Comparison of ENCODE assay signal across 20 mouse cellular contexts in the genomic region with DNA sequence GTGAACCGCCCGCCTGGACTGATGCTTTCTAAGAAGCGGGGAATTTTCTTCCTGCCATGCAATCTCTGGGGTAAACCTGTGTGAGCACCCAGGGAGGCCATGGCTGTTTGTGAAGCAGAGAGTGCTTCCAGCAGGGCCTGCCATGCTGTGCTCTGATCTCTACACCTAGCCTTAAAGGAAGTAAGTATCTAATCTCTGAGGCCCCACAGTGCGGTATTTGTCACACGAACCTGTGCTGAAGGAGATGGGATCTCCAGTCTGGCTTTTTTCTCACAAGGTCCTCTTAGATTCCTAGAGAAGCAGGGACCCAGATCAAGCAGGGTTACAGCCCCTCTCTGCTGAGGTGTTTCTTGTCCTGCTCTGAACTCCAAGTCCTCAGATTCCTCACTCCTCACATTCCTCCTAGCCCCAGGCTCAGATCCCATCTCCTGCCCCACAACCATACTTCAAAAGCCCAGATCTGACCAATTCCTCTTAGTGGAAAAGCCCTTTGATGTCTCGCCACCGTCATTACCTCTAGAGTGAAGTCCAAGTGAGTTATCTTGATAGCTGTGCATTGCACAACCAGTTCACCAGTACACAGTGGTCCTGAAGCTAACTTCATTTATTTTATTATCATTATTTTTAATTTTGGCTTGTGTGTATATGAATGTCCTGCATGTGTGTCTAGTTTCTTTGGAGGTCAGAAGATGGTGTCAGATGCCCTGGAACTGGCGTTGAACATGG. TPM values are rescaled to one million over a fixed set of nuclear protein-coding genes. Genes with fewer than 3 reads are reported as not detected.
DNase-seq lines count a peak whose midpoint lies in the region; ATAC-seq and TF ChIP-seq lines count a peak whose summit lies in the region.
"Had no signal": no experiment of that assay in that cellular context is flagged by ENCODE, and none has a peak within 500 bp of the region (broad histone marks: within the 10 kb centered on the region; RNA-seq: fewer than 3 reads in every experiment).

No protein-coding gene starts in this region.

- no peak for ATAC-seq in midbrain, embryonic 13.5 days
- ATAC-seq: activated CD4-positive, CD25-positive, alpha-beta regulatory T cell, adult 4 months; hindbrain, embryonic 16.5 days had no signal

- H3K79me2 ChIP-seq in liver, adult 2 months (ENCODE audit: control insufficient read depth, insufficient read depth, low read length), result no peaks in the 10 kb centered on the region

- TF ChIP-seq POLR2A in liver, adult 2 months (IDR thresholded peaks at IDR 0.05; ENCODE audit: extremely low read depth, insufficient read depth, low read length), result no peak

- TF ChIP-seq CTCF in liver, adult 2 months (IDR thresholded peaks at IDR 0.05; ENCODE audit: low read depth, low read length), result no peak

- peaks cover 29% of the 10 kb centered on the region for H3K4me1 ChIP-seq in liver, adult 2 months (ENCODE audit: control insufficient read depth, insufficient read depth, low read length)
- H3K4me1 ChIP-seq in embryonic facial prominence, embryonic 10.5 days, result peaks cover 62% of the 10 kb centered on the region
- peaks cover 69% of the 10 kb centered on the region for H3K4me1 ChIP-seq in limb, embryonic 10.5 days
- peaks cover 8% of the 10 kb centered on the region; the same call in 1 of the 2 replicates for H3K4me1 ChIP-seq in midbrain, embryonic 13.5 days (replicated peaks)

- DNase-seq in liver, adult 2 months (ENCODE audit: extremely low read depth, low read depth, low spot score), result peak; percentile 93
- DNase-seq in liver, result no peak
- DNase-seq in embryonic facial prominence, embryonic 10.5 days (ENCODE audit: low spot score), result no peak
- DNase-seq in limb, embryonic 10.5 days (ENCODE audit: low spot score), result no peak
- DNase-seq in urinary bladder, adult 18-20 months (ENCODE audit: low spot score in 2 of 2), result no peak
- DNase-seq in neural tube, embryonic 10.5 days (ENCODE audit: extremely low spot score, low spot score), result no peak
- DNase-seq: adrenal gland, postnatal 25 days; cerebellum, adult 9-11 months; heart, adult 18-20 months; heart, postnatal 14 days; lung, postnatal 4 days; retina, postnatal 1 day; thymus, postnatal 36 days had no signal

- no peaks in the 10 kb centered on the region for H3K27me3 ChIP-seq in liver, adult 2 months (ENCODE audit: control insufficient read depth, insufficient read depth, low read length)
- no peaks in the 10 kb centered on the region for H3K27me3 ChIP-seq in embryonic facial prominence, embryonic 10.5 days (replicated peaks; ENCODE audit: low read depth, poor library complexity, severe bottlenecking)
- no peaks in the 10 kb centered on the region for H3K27me3 ChIP-seq in limb, embryonic 10.5 days (ENCODE audit: low read depth, poor library complexity, severe bottlenecking)
- H3K27me3 ChIP-seq in midbrain, embryonic 13.5 days, result peaks cover 4% of the 10 kb centered on the region; the same call in 1 of the 2 replicates
- H3K27me3 ChIP-seq: kidney, embryonic 15.5 days; liver, embryonic 15.5 days had no signal

- peak overlapping the region; percentile 83 for H3K27ac ChIP-seq in liver, adult 2 months (replicated peaks; ENCODE audit: insufficient read depth, low read depth, low read length)
- peak overlapping the region; percentile 75 for H3K27ac ChIP-seq in embryonic facial prominence, embryonic 10.5 days (replicated peaks)
- peak overlapping the region; percentile 79 for H3K27ac ChIP-seq in limb, embryonic 10.5 days
- H3K27ac ChIP-seq in midbrain, embryonic 13.5 days, result no peak overlapping the region
- H3K27ac ChIP-seq: kidney, embryonic 15.5 days; left cerebral cortex, adult 2 months; liver, embryonic 15.5 days had no signal

- H3K9ac ChIP-seq in liver, adult 2 months (ENCODE audit: low read depth, low read length), result peak overlapping the region; percentile 48
- H3K9ac ChIP-seq in midbrain, embryonic 13.5 days (replicated peaks), result peak overlapping the region; percentile 41; the same call in 1 of the 2 replicates
- H3K9ac ChIP-seq: kidney, embryonic 15.5 days; liver, embryonic 15.5 days had no signal

- H3K9me3 ChIP-seq in embryonic facial prominence, embryonic 10.5 days, result peaks cover 9% of the 10 kb centered on the region; the same call in 1 of the 2 replicates
- H3K9me3 ChIP-seq in limb, embryonic 10.5 days (replicated peaks), result no peaks in the 10 kb centered on the region
- H3K9me3 ChIP-seq in midbrain, embryonic 13.5 days, result 0 out of 2 replicates have a peak, but pooled peaks cover 3% of the 10 kb centered on the region
- H3K9me3 ChIP-seq: kidney, embryonic 15.5 days; liver, embryonic 15.5 days had no signal

- 30% methylated on average over 8 of the region's 8 CpGs for WGBS in liver, adult 2 months
- 37% methylated on average over 8 of the region's 8 CpGs for WGBS in embryonic facial prominence, embryonic 10.5 days
- 22% methylated on average over 8 of the region's 8 CpGs for WGBS in limb, embryonic 10.5 days
- 37% methylated on average over 8 of the region's 8 CpGs for WGBS in midbrain, embryonic 13.5 days

- no peaks in the 10 kb centered on the region for H3K36me3 ChIP-seq in liver, adult 2 months (ENCODE audit: control insufficient read depth, insufficient read depth, low read length)
- no peaks in the 10 kb centered on the region for H3K36me3 ChIP-seq in embryonic facial prominence, embryonic 10.5 days (replicated peaks)
- H3K36me3 ChIP-seq in limb, embryonic 10.5 days, result peaks cover 6% of the 10 kb centered on the region; the same call in 1 of the 2 replicates
- H3K36me3 ChIP-seq in midbrain, embryonic 13.5 days, result no peaks in the 10 kb centered on the region
- H3K36me3 ChIP-seq: kidney, embryonic 15.5 days; liver, embryonic 15.5 days had no signal

- no peak overlapping the region for H3K4me3 ChIP-seq in liver, adult 2 months (ENCODE audit: insufficient read depth, low read depth, low read length)
- H3K4me3 ChIP-seq in embryonic facial prominence, embryonic 10.5 days, result no peak overlapping the region
- H3K4me3 ChIP-seq in limb, embryonic 10.5 days, result no peak overlapping the region
- H3K4me3 ChIP-seq in midbrain, embryonic 13.5 days (replicated peaks), result no peak overlapping the region
- H3K4me3 ChIP-seq: kidney, embryonic 15.5 days; left cerebral cortex, adult 2 months; liver, embryonic 15.5 days had no signal

- H3K4me2 ChIP-seq in midbrain, embryonic 13.5 days (replicated peaks), result no peak overlapping the region
- H3K4me2 ChIP-seq: kidney, embryonic 15.5 days; liver, embryonic 15.5 days had no signal

RNA-seq across cellular contexts. Expression of gene Igfbp4, which starts 22.5 kb away (rescaled TPM):
- total RNA-seq in liver, adult 2 months (2014; rRNA removed), result 662 and 813 TPM in 2 replicates
- polyA plus RNA-seq in liver, adult 2 months (2012; rRNA removed), result 1,830 and 2,620 TPM in 2 replicates
- 658 and 684 TPM in 2 replicates for polyA plus RNA-seq in embryonic facial prominence, embryonic 10.5 days (2016; fragmentation: Nextera tagmentation; extraction: Ambion mirVana)
- polyA plus RNA-seq in limb, embryonic 10.5 days (2016; fragmentation: Nextera tagmentation; extraction: Ambion mirVana), result 899 and 1,008 TPM in 2 replicates
- 120 and 125 TPM in 2 replicates for polyA plus RNA-seq in midbrain, embryonic 13.5 days (2015; fragmentation: Nextera tagmentation; extraction: Ambion mirVana)

RNA-seq across cellular contexts. Expression of gene Tns4, which starts 25.5 kb away (rescaled TPM):
- total RNA-seq in liver, adult 2 months (2014; rRNA removed), result 0.27 and 0.46 TPM in 2 replicates
- 0.27 and 1.2 TPM in 2 replicates for polyA plus RNA-seq in liver, adult 2 months (2012; rRNA removed)
- polyA plus RNA-seq in embryonic facial prominence, embryonic 10.5 days (2016; fragmentation: Nextera tagmentation; extraction: Ambion mirVana), result 0.96 and 1.0 TPM in 2 replicates
- 0.74 and 1.4 TPM in 2 replicates for polyA plus RNA-seq in limb, embryonic 10.5 days (2016; fragmentation: Nextera tagmentation; extraction: Ambion mirVana)
- 0.10 and 0.16 TPM in 2 replicates for polyA plus RNA-seq in midbrain, embryonic 13.5 days (2015; fragmentation: Nextera tagmentation; extraction: Ambion mirVana)
- total RNA-seq: gastrocnemius, adult 8-10 months had no signal
- polyA plus RNA-seq: activated CD4-positive, CD25-positive, alpha-beta regulatory T cell, adult 4 months had no signal

RNA-seq across cellular contexts. Expression of gene Top2a, which starts 39.6 kb away (rescaled TPM):
- 1.8 and 4.2 TPM in 2 replicates for total RNA-seq in liver, adult 2 months (2014; rRNA removed)
- 0.22 and 0.31 TPM in 2 replicates for polyA plus RNA-seq in liver, adult 2 months (2012; rRNA removed)
- 332 and 336 TPM in 2 replicates for polyA plus RNA-seq in embryonic facial prominence, embryonic 10.5 days (2016; fragmentation: Nextera tagmentation; extraction: Ambion mirVana)
- 291 and 354 TPM in 2 replicates for polyA plus RNA-seq in limb, embryonic 10.5 days (2016; fragmentation: Nextera tagmentation; extraction: Ambion mirVana)
- polyA plus RNA-seq in midbrain, embryonic 13.5 days (2015; fragmentation: Nextera tagmentation; extraction: Ambion mirVana), result 118 and 125 TPM in 2 replicates

Comparison
In these comparisons a context has a peak if more than half of its experiments do, and no peak if none do; other contexts are left out.
1. RNA of gene Top2a, which starts 39.6 kb away (polyA plus RNA-seq): 291 to 354 TPM in limb, embryonic 10.5 days, 332 to 336 TPM in embryonic facial prominence, embryonic 10.5 days and 118 to 125 TPM in midbrain, embryonic 13.5 days; 0.22 to 0.31 TPM in liver, adult 2 months; every median in the first group is over 10 times any median in the second.